Mouse (Mus musculus) hindbrain, embryonic 15.5 days (tissue): Measurements from ENCODE around the gene Gstp2. TPM values are rescaled to one million over a fixed set of nuclear protein-coding genes. Genes with fewer than 3 reads are reported as not detected.
"Not testable (repeated sequence)": the region's sequence is repeated elsewhere in the genome, so short reads cannot be mapped to it uniquely, and the experiment has no call there.

Experiments
- ATAC-seq: fragments of 200-750 bp; cut with Nextera tagmentation; 2 replicates; pipeline ENCODE4 v1.8.0; 2017; ENCODE audit warnings: low read depth, moderate number of reproducible peaks, moderate TSS enrichment; ENCODE audit not compliant: low FRiP score
- H3K27ac ChIP-seq: fragments of 300-500 bp; sonication (generic); replicated peaks from 2 replicates; pipeline ENCODE4 v1.5.1; 2015; ENCODE audit warnings: mild to moderate bottlenecking, inconsistent platforms
- H3K27me3 ChIP-seq: fragments of 300-500 bp; sonication (generic); 2 replicates; pipeline ENCODE4 v1.6.1; 2015; ENCODE audit warnings: control low read depth, inconsistent platforms
- H3K36me3 ChIP-seq: fragments of 300-500 bp; sonication (generic); 2 replicates; pipeline ENCODE4 v1.6.1; 2015; ENCODE audit warnings: control low read depth, inconsistent platforms
- H3K4me1 ChIP-seq: fragments of 300-500 bp; sonication (generic); replicated peaks from 2 replicates; pipeline ENCODE4 v1.6.1; 2015; ENCODE audit warnings: control low read depth, inconsistent platforms
- H3K4me2 ChIP-seq: fragments of 300-500 bp; sonication (generic); 2 replicates; pipeline ENCODE4 v1.6.1; 2015; ENCODE audit warnings: moderate library complexity, mild to moderate bottlenecking, inconsistent platforms
- H3K4me3 ChIP-seq: fragments of 300-500 bp; sonication (generic); 2 replicates; pipeline ENCODE4 v1.5.1; 2015; ENCODE audit warnings: mild to moderate bottlenecking, inconsistent platforms
- H3K9ac ChIP-seq: fragments of 300-500 bp; sonication (generic); 2 replicates; pipeline ENCODE4 v1.6.1; 2015; ENCODE audit warnings: inconsistent platforms
- H3K9me3 ChIP-seq: fragments of 300-500 bp; sonication (generic); 2 replicates; pipeline ENCODE4 v1.6.1; 2016; ENCODE audit warnings: control low read depth, inconsistent platforms
- WGBS: fragments of 180-500 bp; shearing (Covaris S2); methylation state at CpG from one replicate; pipeline ENCODE4 v1.1.7; 2015; 5-methylcytosine and 5-hydroxymethylcytosine counted together
- polyA plus RNA-seq: library from polyadenylated mRNA; unstranded; fragments of >200 nt; fragmentation: Nextera tagmentation; extraction: Ambion mirVana; gene quantifications from 2 replicates; pipeline ENCODE4 v1.2.1, GENCODE M21; 2015

The Gstp2 gene
- polyA plus RNA-seq, 1 experiment from 2014 or later = 0.60 TPM

- Histone ChIP-seq H3K9ac (no peak overlapping the region), H3K4me1 (no peaks in the 10 kb centered on the region), H3K4me3 (no peak overlapping the region), H3K4me2 (no peak overlapping the region), H3K27ac (no peak overlapping the region), H3K27me3 (no peaks in the 10 kb centered on the region), H3K9me3 (no peaks in the 10 kb centered on the region), H3K36me3 (no peaks in the 10 kb centered on the region)
- ATAC-seq = no peak
- WGBS = 66% methylated on average over 15 of the region's 15 CpGs
Measured at GRCm38 (mm10) chr19:4055947-4056693, 10.3 kb upstream of the Gstp2 start.

- Histone ChIP-seq H3K9me3 (no peaks in the 10 kb centered on the region), H3K27ac (no peak overlapping the region), H3K4me2 (no peak overlapping the region), H3K4me3 (no peak overlapping the region), H3K4me1 (no peaks in the 10 kb centered on the region), H3K9ac (no peak overlapping the region), H3K36me3 (no peaks in the 10 kb centered on the region), H3K27me3 (no peaks in the 10 kb centered on the region)
- 72% methylated on average over 8 of the region's 8 CpGs for WGBS
- no peak for ATAC-seq
Measured at GRCm38 (mm10) chr19:4055216-4055946, 9.6 kb upstream of the Gstp2 start.

- Histone ChIP-seq H3K27ac (no peak overlapping the region), H3K4me3 (no peak overlapping the region), H3K4me1 (no peaks in the 10 kb centered on the region), H3K4me2 (no peak overlapping the region), H3K36me3 (no peaks in the 10 kb centered on the region), H3K27me3 (no peaks in the 10 kb centered on the region), H3K9ac (no peak overlapping the region), H3K9me3 (no peaks in the 10 kb centered on the region)
- 89% methylated on average over 5 of the region's 5 CpGs for WGBS
- ATAC-seq = no peak
Measured at GRCm38 (mm10) chr19:4054613-4055012, 8.8 kb upstream of the Gstp2 start.

- Histone ChIP-seq H3K4me1 (no peaks in the 10 kb centered on the region), H3K9me3 (no peaks in the 10 kb centered on the region), H3K27me3 (no peaks in the 10 kb centered on the region), H3K4me3 (no peak overlapping the region), H3K4me2 (no peak overlapping the region), H3K36me3 (no peaks in the 10 kb centered on the region), H3K27ac (no peak overlapping the region), H3K9ac (no peak overlapping the region)
- 68% methylated on average over 5 of the region's 5 CpGs for WGBS
- no peak for ATAC-seq
Measured at GRCm38 (mm10) chr19:4052516-4053030, 6.8 kb upstream of the Gstp2 start.

GRCm38 (mm10) chr19:4051741-4052515 is 6.1 kb upstream of the Gstp2 start:
- no peaks in the 10 kb centered on the region for H3K27me3 ChIP-seq
- no peak overlapping the region for H3K4me2 ChIP-seq
- 56% methylated on average over 10 of the region's 10 CpGs for WGBS
- no peaks in the 10 kb centered on the region for H3K36me3 ChIP-seq
- no peak overlapping the region for H3K4me3 ChIP-seq
- H3K9me3 ChIP-seq = no peaks in the 10 kb centered on the region
- H3K27ac ChIP-seq = no peak overlapping the region
- H3K4me1 ChIP-seq = no peaks in the 10 kb centered on the region
- H3K9ac ChIP-seq = no peak overlapping the region
- ATAC-seq = no peak

- no peak overlapping the region for H3K4me2 ChIP-seq
- no peaks in the 10 kb centered on the region for H3K9me3 ChIP-seq
- H3K36me3 ChIP-seq = no peaks in the 10 kb centered on the region
- no peaks in the 10 kb centered on the region for H3K4me1 ChIP-seq
- no peak overlapping the region for H3K9ac ChIP-seq
- WGBS = 94% methylated on average over 5 of the region's 5 CpGs
- ATAC-seq = no peak
- H3K27me3 ChIP-seq = no peaks in the 10 kb centered on the region
- no peak overlapping the region for H3K4me3 ChIP-seq
- H3K27ac ChIP-seq = no peak overlapping the region
Measured at GRCm38 (mm10) chr19:4051016-4051415, 5.2 kb upstream of the Gstp2 start.

- H3K4me2 ChIP-seq, H3K4me1 ChIP-seq, ATAC-seq, H3K27ac ChIP-seq, H3K9me3 ChIP-seq, H3K4me3 ChIP-seq, H3K9ac ChIP-seq, H3K36me3 ChIP-seq, H3K27me3 ChIP-seq: not testable (repeated sequence)
- 85% methylated on average over 5 of the region's 5 CpGs for WGBS
Measured at GRCm38 (mm10) chr19:4049069-4049468, 3.2 kb upstream of the Gstp2 start.

- Histone ChIP-seq H3K27ac (no peak overlapping the region), H3K27me3 (no peaks in the 10 kb centered on the region), H3K4me1 (no peaks in the 10 kb centered on the region), H3K4me2 (no peak overlapping the region), H3K4me3 (no peak overlapping the region), H3K9ac (no peak overlapping the region), H3K9me3 (no peaks in the 10 kb centered on the region), H3K36me3 (no peaks in the 10 kb centered on the region)
- ATAC-seq = no peak
- 20% methylated on average over 4 of the region's 4 CpGs for WGBS
Measured at GRCm38 (mm10) chr19:4047859-4048258, 2.0 kb upstream of the Gstp2 start.

- Histone ChIP-seq H3K9me3 (no peaks in the 10 kb centered on the region), H3K9ac (no peak overlapping the region), H3K4me3 (no peak overlapping the region), H3K4me1 (no peaks in the 10 kb centered on the region), H3K4me2 (no peak overlapping the region), H3K36me3 (no peaks in the 10 kb centered on the region), H3K27ac (no peak overlapping the region), H3K27me3 (no peaks in the 10 kb centered on the region)
- WGBS = 90% methylated on average over 8 of the region's 8 CpGs
- ATAC-seq = no peak
Measured at GRCm38 (mm10) chr19:4046866-4047254, 1.0 kb upstream of the Gstp2 start.

- not testable (repeated sequence) for H3K36me3 ChIP-seq, H3K4me3 ChIP-seq, ATAC-seq, H3K9ac ChIP-seq, H3K27me3 ChIP-seq, H3K4me2 ChIP-seq, H3K27ac ChIP-seq, H3K4me1 ChIP-seq, H3K9me3 ChIP-seq
- WGBS = 91% methylated on average over 5 of the region's 5 CpGs
Measured at GRCm38 (mm10) chr19:4044109-4044508, 1.7 kb downstream of the Gstp2 start.

GRCm38 (mm10) chr19:4042124-4042523 is 3.7 kb downstream of the Gstp2 start:
- H3K4me2 ChIP-seq = no peak overlapping the region
- no peak overlapping the region for H3K27ac ChIP-seq
- 77% methylated on average over 14 of the region's 14 CpGs for WGBS
- H3K4me3 ChIP-seq = no peak overlapping the region
- no peaks in the 10 kb centered on the region for H3K36me3 ChIP-seq
- H3K4me1 ChIP-seq = peaks cover 11% of the 10 kb centered on the region
- no peaks in the 10 kb centered on the region for H3K9me3 ChIP-seq
- ATAC-seq = no peak
- no peak overlapping the region for H3K9ac ChIP-seq
- no peaks in the 10 kb centered on the region for H3K27me3 ChIP-seq

GRCm38 (mm10) chr19:4041500-4041899 is 4.3 kb downstream of the Gstp2 start:
- not testable (repeated sequence) for H3K9ac ChIP-seq, H3K27ac ChIP-seq, ATAC-seq, H3K4me2 ChIP-seq, H3K36me3 ChIP-seq, H3K27me3 ChIP-seq, H3K9me3 ChIP-seq, H3K4me3 ChIP-seq
- 89% methylated on average over 3 of the region's 4 CpGs for WGBS
- H3K4me1 ChIP-seq = peaks cover 13% of the 10 kb centered on the region
